In the genomic region with DNA sequence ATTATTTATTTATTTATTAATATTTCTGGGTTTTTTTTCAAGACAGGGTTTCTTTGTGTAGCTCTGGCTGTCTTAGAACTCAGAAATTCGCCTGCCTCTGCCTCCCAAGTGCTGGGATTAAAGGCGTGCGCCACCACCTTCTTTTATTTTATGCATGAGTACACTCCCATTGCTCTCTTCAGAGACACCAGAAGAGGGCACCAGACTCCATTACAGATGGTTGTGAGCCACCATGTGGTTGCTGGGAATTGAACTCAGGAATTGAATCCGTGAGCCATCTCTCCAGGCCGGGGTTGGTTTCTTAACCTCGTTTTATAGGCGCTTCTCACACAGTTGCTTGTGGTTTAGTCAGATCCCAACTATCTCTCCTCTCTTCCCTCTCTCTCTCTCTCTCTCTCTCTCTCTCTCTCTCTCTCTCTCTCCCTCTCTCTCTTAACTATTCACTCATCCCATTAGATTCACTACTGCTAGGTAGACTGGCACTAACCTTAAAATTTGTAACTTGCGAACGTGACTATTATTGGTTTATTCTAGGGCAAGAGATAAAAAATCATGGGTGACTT, we compare ENCODE assay signal across 8 mouse cellular contexts. TPM values are rescaled to one million over a fixed set of nuclear protein-coding genes. Genes with fewer than 3 reads are reported as not detected.
DNase-seq lines count a peak whose midpoint lies in the region; ATAC-seq and TF ChIP-seq lines count a peak whose summit lies in the region.

No protein-coding gene starts in this region.

- peaks cover 21% of the 10 kb centered on the region for H3K4me1 ChIP-seq in forebrain, embryonic 16.5 days (replicated peaks; ENCODE audit: control insufficient read depth, insufficient read depth, low read length)
- H3K4me1 ChIP-seq in kidney, embryonic 16.5 days (ENCODE audit: insufficient read depth, low read length) = peaks cover 20% of the 10 kb centered on the region
- H3K4me1 ChIP-seq in midbrain, embryonic 13.5 days (replicated peaks) = peaks cover 21% of the 10 kb centered on the region

- WGBS in forebrain, embryonic 16.5 days = 34% methylated on average over 9 of the region's 9 CpGs
- WGBS in kidney, embryonic 16.5 days = 44% methylated on average over 9 of the region's 9 CpGs
- 27% methylated on average over 9 of the region's 9 CpGs for WGBS in midbrain, embryonic 13.5 days

- no peaks in the 10 kb centered on the region for H3K36me3 ChIP-seq in forebrain, embryonic 16.5 days (ENCODE audit: control insufficient read depth, insufficient read depth)
- no peaks in the 10 kb centered on the region for H3K36me3 ChIP-seq in kidney, embryonic 16.5 days (ENCODE audit: insufficient read depth, low read length)
- no peaks in the 10 kb centered on the region for H3K36me3 ChIP-seq in midbrain, embryonic 13.5 days

- no peak overlapping the region for H3K27ac ChIP-seq in left cerebral cortex, adult 2 months
- H3K27ac ChIP-seq in forebrain, embryonic 16.5 days (ENCODE audit: low read length) = no peak overlapping the region
- H3K27ac ChIP-seq in kidney, embryonic 16.5 days (ENCODE audit: low read length) = no peak overlapping the region
- no peak overlapping the region for H3K27ac ChIP-seq in midbrain, embryonic 13.5 days

- intact Hi-C loops in left cerebral cortex, adult 2 months (cut with DNase I) = loop anchor here (5.0 to 10.0 kb wide), 3 partner anchors 75 to 318 kb away; a partner anchor contains a TSS

- H3K9ac ChIP-seq in forebrain, embryonic 16.5 days (replicated peaks; ENCODE audit: low read depth, low read length) = no peak overlapping the region
- H3K9ac ChIP-seq in kidney, embryonic 16.5 days (replicated peaks; ENCODE audit: low read length) = no peak overlapping the region
- H3K9ac ChIP-seq in midbrain, embryonic 13.5 days (replicated peaks) = no peak overlapping the region

- ATAC-seq in forebrain, embryonic 16.5 days = no peak
- ATAC-seq in kidney, embryonic 16.5 days (ENCODE audit: low FRiP score, low TSS enrichment) = no peak
- no peak for ATAC-seq in midbrain, embryonic 13.5 days

- no peaks in the 10 kb centered on the region for H3K9me3 ChIP-seq in forebrain, embryonic 16.5 days (ENCODE audit: control insufficient read depth, low read length)
- H3K9me3 ChIP-seq in kidney, embryonic 16.5 days (ENCODE audit: low read length) = no peaks in the 10 kb centered on the region
- no peaks in the 10 kb centered on the region for H3K9me3 ChIP-seq in midbrain, embryonic 13.5 days

- DNase-seq in left cerebral cortex, adult 2 months (ENCODE audit: extremely low spot score in 1 of 2, low spot score in 2 of 2) = no peak
- no peak for DNase-seq in left cerebral cortex, adult 11 months (ENCODE audit: low spot score)
- peak; percentile 24 for DNase-seq in brain, adult 2 months (ENCODE audit: low read depth, low spot score)
- no peak for DNase-seq in adipocyte (ENCODE audit: low spot score)
- DNase-seq in embryo, embryonic 9.5 days (ENCODE audit: extremely low spot score) = no peak

- peak; percentile 50 for TF ChIP-seq CTCF in left cerebral cortex, adult 2 months (IDR thresholded peaks at IDR 0.05)

- no peaks in the 10 kb centered on the region for H3K27me3 ChIP-seq in forebrain, embryonic 16.5 days (replicated peaks; ENCODE audit: control insufficient read depth, insufficient read depth, low read length)
- H3K27me3 ChIP-seq in kidney, embryonic 16.5 days (ENCODE audit: insufficient read depth, low read length) = no peaks in the 10 kb centered on the region
- no peaks in the 10 kb centered on the region for H3K27me3 ChIP-seq in midbrain, embryonic 13.5 days

- H3K4me2 ChIP-seq in forebrain, embryonic 16.5 days (ENCODE audit: low read length) = peak overlapping the region; percentile 59
- H3K4me2 ChIP-seq in kidney, embryonic 16.5 days (replicated peaks; ENCODE audit: low read depth, low read length) = peak overlapping the region; percentile 77
- peak overlapping the region; percentile 69 for H3K4me2 ChIP-seq in midbrain, embryonic 13.5 days (replicated peaks)

- peak overlapping the region; percentile 91 for H3K4me3 ChIP-seq in left cerebral cortex, adult 2 months
- peak overlapping the region; percentile 73 for H3K4me3 ChIP-seq in forebrain, embryonic 16.5 days (replicated peaks; ENCODE audit: low read length)
- peak overlapping the region; percentile 95 for H3K4me3 ChIP-seq in kidney, embryonic 16.5 days (ENCODE audit: low read length)
- H3K4me3 ChIP-seq in midbrain, embryonic 13.5 days (replicated peaks) = peak overlapping the region; percentile 61

RNA-seq across cellular contexts. Expression of a gene that starts 0.4 kb away (rescaled TPM):
- total RNA-seq in left cerebral cortex, adult 2 months (2021) = 10 to 100 TPM in 1 of 2 experiments, 1 to 10 TPM in 1; 9.5 to 10.4 TPM
- 4.8 and 6.2 TPM in 2 replicates for polyA plus RNA-seq in forebrain, embryonic 16.5 days (2015; fragmentation: Nextera tagmentation; extraction: Ambion mirVana)
- 3.8 and 5.7 TPM in 2 replicates for polyA plus RNA-seq in kidney, embryonic 16.5 days (2015; fragmentation: Nextera tagmentation; extraction: Ambion mirVana)
- polyA plus RNA-seq in midbrain, embryonic 13.5 days (2015; fragmentation: Nextera tagmentation; extraction: Ambion mirVana) = 6.5 and 7.3 TPM in 2 replicates
